10 mouse cellular contexts compared by ENCODE assay signal in genomic region chr14:95356968-95357367, GRCm38 (mm10).
DNase-seq lines count a peak whose midpoint lies in the region; ATAC-seq and TF ChIP-seq lines count a peak whose summit lies in the region.
"Had no signal": no experiment of that assay in that cellular context is flagged by ENCODE, and none has a peak within 500 bp of the region (broad histone marks: within the 10 kb centered on the region; RNA-seq: fewer than 3 reads in every experiment).

No protein-coding gene starts in this region.

- H3K9me3 ChIP-seq in hindbrain, embryonic 16.5 days (ENCODE audit: control insufficient read depth, low read length) = 0 out of 2 replicates have a peak, but pooled peaks cover 3% of the 10 kb centered on the region
- no peaks in the 10 kb centered on the region for H3K9me3 ChIP-seq in midbrain, embryonic 14.5 days (ENCODE audit: control insufficient read depth, low read length)
- H3K9me3 ChIP-seq in intestine, postnatal 0 days (ENCODE audit: control insufficient read depth) = no peaks in the 10 kb centered on the region
- no peaks in the 10 kb centered on the region for H3K9me3 ChIP-seq in kidney, embryonic 15.5 days (replicated peaks)
- H3K9me3 ChIP-seq: intestine, embryonic 15.5 days had no signal

- 42% methylated on average over 10 of the region's 10 CpGs for WGBS in hindbrain, embryonic 16.5 days
- WGBS in midbrain, embryonic 14.5 days = 20% methylated on average over 10 of the region's 10 CpGs
- 63% methylated on average over 10 of the region's 10 CpGs for WGBS in intestine, postnatal 0 days
- 81% methylated on average over 10 of the region's 10 CpGs for WGBS in kidney, embryonic 15.5 days

- no peak overlapping the region for H3K9ac ChIP-seq in hindbrain, embryonic 16.5 days (ENCODE audit: low read depth, low read length)
- no peak overlapping the region for H3K9ac ChIP-seq in midbrain, embryonic 14.5 days (replicated peaks; ENCODE audit: low read length)
- no peak overlapping the region for H3K9ac ChIP-seq in intestine, postnatal 0 days (ENCODE audit: low read depth, low read length)
- no peak overlapping the region for H3K9ac ChIP-seq in kidney, embryonic 15.5 days
- H3K9ac ChIP-seq: intestine, embryonic 15.5 days had no signal

- peak overlapping the region; percentile 17; the same call in 1 of the 2 replicates for H3K4me2 ChIP-seq in hindbrain, embryonic 16.5 days (ENCODE audit: low read length)
- 0 out of 2 replicates have a peak overlapping the region, but pooled peaks have one; percentile 21 for H3K4me2 ChIP-seq in midbrain, embryonic 14.5 days (ENCODE audit: low read length)
- no peak overlapping the region for H3K4me2 ChIP-seq in intestine, postnatal 0 days (replicated peaks; ENCODE audit: low read depth)
- no peak overlapping the region for H3K4me2 ChIP-seq in kidney, embryonic 15.5 days
- H3K4me2 ChIP-seq: intestine, embryonic 15.5 days had no signal

- no peak overlapping the region for H3K4me3 ChIP-seq in hindbrain, embryonic 16.5 days (ENCODE audit: low read length)
- H3K4me3 ChIP-seq in midbrain, embryonic 14.5 days (replicated peaks; ENCODE audit: low read depth, low read length) = no peak overlapping the region
- H3K4me3 ChIP-seq in intestine, postnatal 0 days (ENCODE audit: low read depth, low read length) = no peak overlapping the region
- H3K4me3 ChIP-seq in kidney, embryonic 15.5 days (replicated peaks) = no peak overlapping the region
- H3K4me3 ChIP-seq: intestine, embryonic 15.5 days had no signal

- peak; percentile 24 for DNase-seq in adrenal gland, postnatal 14 days
- no peak for DNase-seq in adrenal gland, postnatal 4 days (ENCODE audit: low spot score in 2 of 2)
- peak; percentile 52 to 71 for DNase-seq in cerebellum, adult 18-20 months
- peak; percentile 87 for DNase-seq in midbrain, embryonic 14.5 days
- DNase-seq in MN1 (ENCODE audit: low spot score) = no peak
- DNase-seq: thymus, adult 2 months had no signal

- H3K27ac ChIP-seq in hindbrain, embryonic 16.5 days (ENCODE audit: low read depth, low read length) = no peak overlapping the region
- H3K27ac ChIP-seq in midbrain, embryonic 14.5 days (replicated peaks; ENCODE audit: low read depth, low read length) = no peak overlapping the region
- no peak overlapping the region for H3K27ac ChIP-seq in intestine, postnatal 0 days (ENCODE audit: low read depth, low read length)
- H3K27ac ChIP-seq in kidney, embryonic 15.5 days = no peak overlapping the region
- H3K27ac ChIP-seq: intestine, embryonic 15.5 days had no signal

- H3K36me3 ChIP-seq in hindbrain, embryonic 16.5 days (ENCODE audit: control insufficient read depth, insufficient read depth, low read length) = no peaks in the 10 kb centered on the region
- no peaks in the 10 kb centered on the region for H3K36me3 ChIP-seq in midbrain, embryonic 14.5 days (ENCODE audit: control insufficient read depth, insufficient read depth, low read length)
- no peaks in the 10 kb centered on the region for H3K36me3 ChIP-seq in intestine, postnatal 0 days (ENCODE audit: control insufficient read depth, insufficient read depth)
- H3K36me3 ChIP-seq in kidney, embryonic 15.5 days = no peaks in the 10 kb centered on the region
- H3K36me3 ChIP-seq: intestine, embryonic 15.5 days had no signal

- no peak for TF ChIP-seq CTCF in intestine, postnatal 0 days (IDR thresholded peaks at IDR 0.05; ENCODE audit: low read depth)

- H3K27me3 ChIP-seq in hindbrain, embryonic 16.5 days (replicated peaks; ENCODE audit: control insufficient read depth, insufficient read depth, low read length) = no peaks in the 10 kb centered on the region
- no peaks in the 10 kb centered on the region for H3K27me3 ChIP-seq in midbrain, embryonic 14.5 days (ENCODE audit: control insufficient read depth, insufficient read depth, low read length)
- H3K27me3 ChIP-seq in intestine, postnatal 0 days (replicated peaks; ENCODE audit: control insufficient read depth, insufficient read depth, low read length) = no peaks in the 10 kb centered on the region
- no peaks in the 10 kb centered on the region for H3K27me3 ChIP-seq in kidney, embryonic 15.5 days
- H3K27me3 ChIP-seq: intestine, embryonic 15.5 days had no signal

- ATAC-seq in hindbrain, embryonic 16.5 days = peak; percentile 96
- ATAC-seq in midbrain, embryonic 14.5 days (ENCODE audit: low FRiP score, low TSS enrichment) = peak; percentile 87
- no peak for ATAC-seq in intestine, postnatal 0 days
- ATAC-seq in kidney, embryonic 15.5 days (replicated peaks; ENCODE audit: low FRiP score) = no peak
- ATAC-seq: intestine, embryonic 15.5 days had no signal

- no peaks in the 10 kb centered on the region for H3K4me1 ChIP-seq in hindbrain, embryonic 16.5 days (ENCODE audit: control insufficient read depth, insufficient read depth, low read depth, low read length)
- H3K4me1 ChIP-seq in midbrain, embryonic 14.5 days (ENCODE audit: control insufficient read depth, insufficient read depth, low read length) = no peaks in the 10 kb centered on the region
- no peaks in the 10 kb centered on the region for H3K4me1 ChIP-seq in intestine, postnatal 0 days (replicated peaks; ENCODE audit: control insufficient read depth, insufficient read depth, low read length)
- H3K4me1 ChIP-seq in kidney, embryonic 15.5 days = no peaks in the 10 kb centered on the region
- H3K4me1 ChIP-seq: intestine, embryonic 15.5 days had no signal

Comparison
In these comparisons a context has a peak if more than half of its experiments do, and no peak if none do; other contexts are left out.
1. DNase-seq: peak in adrenal gland, postnatal 14 days (single experiment), cerebellum, adult 18-20 months (2 of 2) and midbrain, embryonic 14.5 days (single experiment); none in adrenal gland, postnatal 4 days (0 of 2) and MN1 (single experiment).
2. ATAC-seq: peak in hindbrain, embryonic 16.5 days (single experiment) and midbrain, embryonic 14.5 days (single experiment); none in intestine, postnatal 0 days (single experiment) and kidney, embryonic 15.5 days (single experiment).
3. H3K4me2 ChIP-seq: peak in hindbrain, embryonic 16.5 days (single experiment) and midbrain, embryonic 14.5 days (single experiment); none in intestine, postnatal 0 days (single experiment) and kidney, embryonic 15.5 days (single experiment).